Mouse (Mus musculus) spleen, adult 2 months (tissue): ENCODE measurements around the gene Borcs7. TPM values are rescaled to one million over a fixed set of nuclear protein-coding genes. Genes with fewer than 3 reads are reported as not detected.
"Not testable (repeated sequence)": the region's sequence is repeated elsewhere in the genome, so short reads cannot be mapped to it uniquely, and the experiment has no call there.

Experiments used
- DNase-seq, 2 experiments: peaks; one replicate each; pipeline versions ENCODE4 v3.0.0 to v3.0.0-alpha.2; 2012 to 2021; ENCODE audit warnings: low spot score in 2 of 2, low read depth in 1 of 2
- H3K27ac ChIP-seq: fragments of 200-500 bp; 2 replicates; pipeline ENCODE4 v1.5.1; 2012; ENCODE audit warnings: low read length, inconsistent platforms; ENCODE audit not compliant: insufficient read depth
- H3K27me3 ChIP-seq: fragments of 200-500 bp; 2 replicates; pipeline ENCODE4 v1.6.1; 2012; ENCODE audit warnings: mild to moderate bottlenecking, moderate library complexity, low read length, inconsistent platforms; ENCODE audit not compliant: control insufficient read depth, insufficient read depth
- H3K36me3 ChIP-seq: fragments of 200-500 bp; 2 replicates; pipeline ENCODE4 v1.6.1; 2012; ENCODE audit warnings: mild to moderate bottlenecking, low read length, inconsistent platforms; ENCODE audit not compliant: control insufficient read depth, insufficient read depth
- H3K4me1 ChIP-seq: fragments of 200-500 bp; 2 replicates; pipeline ENCODE4 v1.6.1; 2011; ENCODE audit warnings: inconsistent platforms; ENCODE audit not compliant: control insufficient read depth, insufficient read depth, insufficient read length
- H3K4me3 ChIP-seq: fragments of 200-500 bp; 2 replicates; pipeline ENCODE4 v1.5.1; 2011; ENCODE audit warnings: mild to moderate bottlenecking, inconsistent platforms; ENCODE audit not compliant: insufficient read depth, insufficient read length; ENCODE audit errors: extremely low read depth
- CTCF ChIP-seq: fragments of 200-500 bp; IDR thresholded peaks from 2 replicates; pipeline ENCODE4 v1.5.1; 2011; ENCODE audit warnings: mild to moderate bottlenecking, inconsistent platforms; ENCODE audit not compliant: insufficient read depth, insufficient read length, insufficient replicate concordance; ENCODE audit errors: extremely low read depth
- POLR2A ChIP-seq: fragments of 200-500 bp; IDR thresholded peaks from 2 replicates; pipeline ENCODE4 v1.6.1; 2011; ENCODE audit warnings: low read depth, low read length, inconsistent platforms
- WGBS: fragments of 180-500 bp; shearing (Covaris S2); methylation state at CpG from one replicate; pipeline ENCODE4 v1.1.7; 2018; 5-methylcytosine and 5-hydroxymethylcytosine counted together
- polyA plus RNA-seq: library from polyadenylated mRNA; depleted of rRNA; stranded (reverse); fragments of >200 nt; gene quantifications from 2 replicates; pipeline ENCODE4 v1.2.3, GENCODE M21; 2012

Gene Borcs7
- polyA plus RNA-seq, 1 experiment, result 2.3 TPM

GRCm38 (mm10) chr19:46727945-46728540 lies 38.3 kb downstream of the Borcs7 start:
- peaks cover 3% of the 10 kb centered on the region; the same call in 1 of the 2 replicates for H3K36me3 ChIP-seq
- no peak for DNase-seq
- TF ChIP-seq CTCF, result no peak
- no peak for TF ChIP-seq POLR2A
- no peaks in the 10 kb centered on the region for H3K27me3 ChIP-seq
- no peak overlapping the region for H3K27ac ChIP-seq
- H3K4me3 ChIP-seq, result no peak overlapping the region
- 77% methylated on average over 11 of the region's 11 CpGs for WGBS
- no peaks in the 10 kb centered on the region for H3K4me1 ChIP-seq

GRCm38 (mm10) chr19:46728909-46729308 lies 39.2 kb downstream of the Borcs7 start:
- H3K36me3 ChIP-seq, result peaks cover 3% of the 10 kb centered on the region; the same call in 1 of the 2 replicates
- DNase-seq, result no peak
- no peaks in the 10 kb centered on the region for H3K27me3 ChIP-seq
- no peaks in the 10 kb centered on the region for H3K4me1 ChIP-seq
- 0 out of 2 replicates have a peak overlapping the region, but pooled peaks have one; percentile 18 for H3K27ac ChIP-seq
- WGBS, result 73% methylated on average over 3 of the region's 3 CpGs
- TF ChIP-seq CTCF (no peak), POLR2A (no peak)
- H3K4me3 ChIP-seq, result no peak overlapping the region

GRCm38 (mm10) chr19:46731351-46731750 lies 41.6 kb downstream of the Borcs7 start:
- Histone ChIP-seq H3K4me3 (no peak overlapping the region), H3K27me3 (no peaks in the 10 kb centered on the region), H3K27ac (no peak overlapping the region), H3K4me1 (no peaks in the 10 kb centered on the region), H3K36me3 (no peaks in the 10 kb centered on the region)
- WGBS, result 94% methylated on average over 10 of the region's 10 CpGs
- TF ChIP-seq POLR2A (no peak), CTCF (no peak)
- DNase-seq, result no peak

GRCm38 (mm10) chr19:46732673-46733072 lies 43.0 kb downstream of the Borcs7 start:
- DNase-seq, H3K27ac ChIP-seq, H3K4me1 ChIP-seq, H3K4me3 ChIP-seq, H3K36me3 ChIP-seq, H3K27me3 ChIP-seq: not testable (repeated sequence)
- WGBS, result 97% methylated on average over 5 of the region's 5 CpGs

- H3K4me1 ChIP-seq, result no peaks in the 10 kb centered on the region
- peaks cover under 1% of the 10 kb centered on the region; the same call in 1 of the 2 replicates for H3K36me3 ChIP-seq
- DNase-seq, result no peak
- WGBS, result 90% methylated on average over 7 of the region's 7 CpGs
- no peak overlapping the region for H3K4me3 ChIP-seq
- no peak overlapping the region for H3K27ac ChIP-seq
- TF ChIP-seq CTCF, result no peak
- TF ChIP-seq POLR2A, result no peak
- H3K27me3 ChIP-seq, result no peaks in the 10 kb centered on the region
These were observed 43.9 kb downstream of the Borcs7 start for GRCm38 (mm10) chr19:46733626-46734025.

- H3K36me3 ChIP-seq, result peaks cover 2% of the 10 kb centered on the region; the same call in 1 of the 2 replicates
- DNase-seq, result no peak
- H3K27ac ChIP-seq, result no peak overlapping the region
- TF ChIP-seq POLR2A (no peak), CTCF (no peak)
- WGBS, result 72% methylated on average over 5 of the region's 5 CpGs
- no peaks in the 10 kb centered on the region for H3K4me1 ChIP-seq
- H3K27me3 ChIP-seq, result no peaks in the 10 kb centered on the region
- H3K4me3 ChIP-seq, result no peak overlapping the region
These were observed 45.5 kb downstream of the Borcs7 start for GRCm38 (mm10) chr19:46735241-46735640.

GRCm38 (mm10) chr19:46737106-46737505 lies 47.4 kb downstream of the Borcs7 start:
- no peak overlapping the region for H3K27ac ChIP-seq
- H3K36me3 ChIP-seq, result peaks cover 3% of the 10 kb centered on the region; the same call in 1 of the 2 replicates
- H3K4me3 ChIP-seq, result no peak overlapping the region
- 53% methylated on average over 7 of the region's 7 CpGs for WGBS
- H3K27me3 ChIP-seq, result no peaks in the 10 kb centered on the region
- no peaks in the 10 kb centered on the region for H3K4me1 ChIP-seq
- no peak for DNase-seq
- TF ChIP-seq CTCF (no peak), POLR2A (no peak)
